ENCODE assay signal across 15 mouse cellular contexts in genomic region chr16:94435495-94436234, GRCm38 (mm10).
DNase-seq lines count a peak whose midpoint lies in the region; ATAC-seq and TF ChIP-seq lines count a peak whose summit lies in the region.
"Had no signal": no experiment of that assay in that cellular context is flagged by ENCODE, and none has a peak within 500 bp of the region (broad histone marks: within the 10 kb centered on the region; RNA-seq: fewer than 3 reads in every experiment).

No protein-coding gene starts in this region.

- H3K27me3 ChIP-seq in heart, embryonic 15.5 days = no peaks in the 10 kb centered on the region
- no peaks in the 10 kb centered on the region for H3K27me3 ChIP-seq in lung, postnatal 0 days (replicated peaks; ENCODE audit: insufficient read depth, low read length)
- no peaks in the 10 kb centered on the region for H3K27me3 ChIP-seq in intestine, embryonic 16.5 days (replicated peaks; ENCODE audit: control insufficient read depth, insufficient read depth, low read length)
- H3K27me3 ChIP-seq: megakaryocyte, embryonic 14.5 days had no signal

- 76% methylated on average over 8 of the region's 8 CpGs for WGBS in heart, embryonic 15.5 days
- 49% methylated on average over 8 of the region's 8 CpGs for WGBS in lung, postnatal 0 days
- WGBS in intestine, embryonic 16.5 days = 68% methylated on average over 8 of the region's 8 CpGs

- peak; percentile 77 for TF ChIP-seq EP300 in lung, postnatal 0 days (IDR thresholded peaks at IDR 0.05)

- no peak overlapping the region for H3K9ac ChIP-seq in heart, embryonic 15.5 days
- no peak overlapping the region for H3K9ac ChIP-seq in lung, postnatal 0 days (replicated peaks; ENCODE audit: low read depth)
- H3K9ac ChIP-seq in intestine, embryonic 16.5 days (ENCODE audit: low read depth, low read length) = no peak overlapping the region

- H3K4me1 ChIP-seq in heart, embryonic 15.5 days (replicated peaks) = peaks cover 5% of the 10 kb centered on the region; the same call in 1 of the 2 replicates
- H3K4me1 ChIP-seq in lung, postnatal 0 days (ENCODE audit: insufficient read depth, low read depth, low read length) = 0 out of 2 replicates have a peak, but pooled peaks cover 2% of the 10 kb centered on the region
- no peaks in the 10 kb centered on the region for H3K4me1 ChIP-seq in intestine, embryonic 16.5 days (ENCODE audit: control insufficient read depth, insufficient read depth, low read length)
- H3K4me1 ChIP-seq: megakaryocyte, embryonic 14.5 days had no signal

- no peak overlapping the region for H3K4me2 ChIP-seq in heart, embryonic 15.5 days
- H3K4me2 ChIP-seq in lung, postnatal 0 days (replicated peaks; ENCODE audit: low read depth, low read length) = no peak overlapping the region
- no peak overlapping the region for H3K4me2 ChIP-seq in intestine, embryonic 16.5 days (ENCODE audit: low read depth, low read length)
- H3K4me2 ChIP-seq: liver, embryonic 11.5 days had no signal

- no peak for DNase-seq in heart, adult 8-10 months (ENCODE audit: low spot score)
- peak; percentile 90 for DNase-seq in lung, postnatal 0 days (ENCODE audit: low spot score)
- DNase-seq in lung, adult 18-20 months = no peak
- peak; percentile 38 for DNase-seq in telencephalon, adult 2 months (ENCODE audit: low read depth, low spot score)
- DNase-seq in cerebellum, postnatal 14 days = no peak
- DNase-seq in kidney, postnatal 36 days = no peak
- DNase-seq: adrenal gland, adult 8-10 months; kidney, postnatal 14 days; right cerebral cortex, postnatal 25 days; thymus, postnatal 4 days had no signal

- TF ChIP-seq CTCF in lung, postnatal 0 days (IDR thresholded peaks at IDR 0.05) = no peak

- peaks cover 77% of the 10 kb centered on the region for H3K36me3 ChIP-seq in heart, embryonic 15.5 days
- H3K36me3 ChIP-seq in lung, postnatal 0 days (ENCODE audit: insufficient read depth, low read length) = peaks cover 16% of the 10 kb centered on the region; the same call in 1 of the 2 replicates
- peaks cover 22% of the 10 kb centered on the region; the same call in 1 of the 2 replicates for H3K36me3 ChIP-seq in intestine, embryonic 16.5 days (ENCODE audit: control insufficient read depth, insufficient read depth, low read length)

- no peak for ATAC-seq in heart, embryonic 15.5 days (replicated peaks; ENCODE audit: insufficient number of reproducible peaks, insufficient read depth, low FRiP score, low read depth)
- ATAC-seq in lung, postnatal 0 days = peak; percentile 90
- peak; percentile 50; the same call in 1 of the 2 replicates for ATAC-seq in intestine, embryonic 16.5 days
- ATAC-seq: CD4-positive, CD25-positive, alpha-beta regulatory T cell, adult 4 months had no signal

- no peaks in the 10 kb centered on the region for H3K9me3 ChIP-seq in heart, embryonic 15.5 days (replicated peaks)
- H3K9me3 ChIP-seq in lung, postnatal 0 days (ENCODE audit: low read length) = no peaks in the 10 kb centered on the region
- no peaks in the 10 kb centered on the region for H3K9me3 ChIP-seq in intestine, embryonic 16.5 days (ENCODE audit: control insufficient read depth, low read length)
- H3K9me3 ChIP-seq: megakaryocyte, embryonic 14.5 days had no signal

- no peak overlapping the region for H3K4me3 ChIP-seq in heart, embryonic 15.5 days
- no peak overlapping the region for H3K4me3 ChIP-seq in lung, postnatal 0 days (ENCODE audit: low read depth, low read length)
- H3K4me3 ChIP-seq in intestine, embryonic 16.5 days (ENCODE audit: low read length) = no peak overlapping the region
- H3K4me3 ChIP-seq: megakaryocyte, embryonic 14.5 days had no signal

- peak overlapping the region; percentile 60 for H3K27ac ChIP-seq in heart, embryonic 15.5 days
- peak overlapping the region; percentile 43; the same call in 1 of the 2 replicates for H3K27ac ChIP-seq in lung, postnatal 0 days (ENCODE audit: low read length)
- H3K27ac ChIP-seq in intestine, embryonic 16.5 days (ENCODE audit: low read length) = no peak overlapping the region

Comparison
In these comparisons a context has a peak if more than half of its experiments do, and no peak if none do; other contexts are left out.
1. DNase-seq: peak in lung, postnatal 0 days (single experiment) and telencephalon, adult 2 months (single experiment); none in heart, adult 8-10 months (single experiment), lung, adult 18-20 months (0 of 2), cerebellum, postnatal 14 days (0 of 2) and kidney, postnatal 36 days (0 of 2).